Mouse (Mus musculus) layer of hippocampus, adult 9-11 months (tissue): ENCODE results near the gene Tspan4.
A peak's percentile ranks its signal among the peaks of the same experiment; 100 is the strongest.
"Not testable (repeated sequence)": the region's sequence is repeated elsewhere in the genome, so short reads cannot be mapped to it uniquely, and the experiment has no call there.

Experiments used
- DNase-seq: peaks from one replicate; pipeline ENCODE4 v3.0.0; 2022

The Tspan4 gene

DNA sequence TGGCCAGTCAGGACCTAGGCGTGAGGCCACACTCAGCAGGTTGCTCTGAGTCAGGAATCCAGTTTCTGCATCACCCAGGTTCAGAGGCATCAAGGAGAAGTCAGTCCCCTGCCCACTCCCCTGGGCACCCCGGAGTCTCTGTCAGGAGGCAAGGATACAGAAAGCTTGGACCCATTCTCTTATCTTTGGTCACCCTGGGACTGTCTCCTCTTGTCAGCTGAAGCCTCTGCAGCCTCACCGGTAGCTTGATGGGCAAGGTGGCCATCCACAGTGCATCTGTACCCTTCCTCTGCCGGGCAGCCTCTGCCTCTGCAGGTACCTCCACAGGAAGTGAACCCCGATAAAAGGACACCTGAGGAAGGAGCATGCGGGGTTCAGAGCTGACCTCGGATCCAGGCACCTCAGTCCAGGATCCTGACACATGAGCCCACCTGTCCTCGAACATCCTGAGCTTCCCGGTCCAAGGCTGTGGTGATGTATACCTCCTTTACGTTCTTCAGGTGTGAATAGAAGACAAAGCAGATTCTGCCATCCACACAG lies 35.8 kb upstream of the Tspan4 start:
- DNase-seq: no peak

DNA sequence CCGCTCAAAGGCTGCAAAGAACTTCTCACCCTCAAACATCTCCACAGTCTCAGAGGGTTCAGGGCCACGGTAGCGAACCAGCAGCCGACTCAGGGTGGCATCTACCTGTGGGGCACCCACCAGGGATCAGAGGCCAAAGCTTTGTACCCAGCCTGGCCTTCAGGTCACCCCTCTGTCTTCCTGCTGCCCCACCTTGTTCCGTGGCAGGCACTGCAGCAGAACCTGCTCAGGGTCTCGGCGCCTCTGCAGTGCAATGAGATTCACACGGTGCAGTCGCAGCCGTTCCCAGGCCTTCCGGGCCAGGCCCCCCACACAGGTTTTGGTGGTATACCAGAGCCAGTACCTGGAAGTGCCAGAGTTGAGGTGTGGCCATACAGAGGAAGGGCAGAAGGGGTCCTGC lies 35.2 kb upstream of the Tspan4 start:
- no peak for DNase-seq

DNA sequence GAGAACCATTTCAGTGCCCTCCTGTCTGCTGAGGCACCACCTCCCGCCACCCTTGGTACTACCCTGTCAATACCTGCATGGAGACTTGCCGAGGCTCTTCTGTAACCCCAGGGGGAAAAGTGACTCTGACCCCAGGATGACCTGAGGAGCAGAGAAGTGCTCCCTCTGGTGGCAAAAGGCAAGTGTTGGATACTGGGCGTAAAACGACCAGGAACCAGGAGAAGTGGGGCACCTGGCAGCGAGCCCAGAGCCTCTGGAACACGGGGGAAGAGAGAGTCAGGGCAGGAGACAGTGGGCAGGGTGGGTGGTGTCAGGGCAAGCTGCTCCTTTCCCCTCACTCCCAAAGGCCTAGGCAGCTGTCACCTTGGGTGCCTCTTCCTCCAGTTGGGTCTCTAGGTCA lies 34.4 kb upstream of the Tspan4 start:
- no peak for DNase-seq

DNA sequence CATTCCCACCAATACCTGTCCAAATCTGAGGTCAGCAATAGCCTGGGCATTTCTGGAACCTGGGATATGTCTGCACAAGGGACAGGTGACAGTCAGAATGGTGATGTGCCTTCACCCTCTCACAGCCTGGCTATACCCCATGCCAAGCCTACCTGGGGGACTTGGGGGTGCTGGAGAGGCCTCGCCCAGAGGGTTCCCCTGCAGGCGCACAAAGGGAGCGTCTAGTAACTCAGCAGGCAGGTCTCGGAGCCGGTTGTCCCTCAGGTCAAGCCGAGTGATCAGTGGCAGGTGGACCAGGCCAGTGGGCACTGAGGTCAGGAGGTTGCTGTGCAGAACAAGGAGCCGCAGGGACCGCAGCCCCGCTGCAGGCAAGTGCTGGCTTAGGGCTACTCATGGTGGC lies 33.6 kb upstream of the Tspan4 start:
- no peak for DNase-seq

DNA sequence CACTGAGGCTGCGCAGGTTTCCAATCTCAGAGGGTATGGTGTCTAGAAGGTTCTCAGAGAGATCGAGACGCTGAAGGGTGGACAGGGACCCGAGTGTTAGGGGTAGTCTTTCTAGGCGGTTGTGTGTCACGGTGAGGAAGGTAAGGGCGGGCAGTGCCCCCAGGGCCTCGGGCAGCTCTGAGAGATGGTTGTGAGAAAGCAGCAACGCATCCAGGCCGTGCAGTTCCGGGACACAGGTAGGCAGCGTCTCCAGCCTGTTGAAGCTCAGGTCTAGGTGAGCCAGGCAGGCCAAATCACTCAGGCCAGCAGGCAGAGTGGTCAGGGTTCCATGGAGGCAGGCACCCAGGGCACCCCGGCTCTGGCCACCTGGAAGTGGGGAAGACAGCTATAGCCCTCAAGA lies 32.8 kb upstream of the Tspan4 start:
- DNase-seq: no peak

DNA sequence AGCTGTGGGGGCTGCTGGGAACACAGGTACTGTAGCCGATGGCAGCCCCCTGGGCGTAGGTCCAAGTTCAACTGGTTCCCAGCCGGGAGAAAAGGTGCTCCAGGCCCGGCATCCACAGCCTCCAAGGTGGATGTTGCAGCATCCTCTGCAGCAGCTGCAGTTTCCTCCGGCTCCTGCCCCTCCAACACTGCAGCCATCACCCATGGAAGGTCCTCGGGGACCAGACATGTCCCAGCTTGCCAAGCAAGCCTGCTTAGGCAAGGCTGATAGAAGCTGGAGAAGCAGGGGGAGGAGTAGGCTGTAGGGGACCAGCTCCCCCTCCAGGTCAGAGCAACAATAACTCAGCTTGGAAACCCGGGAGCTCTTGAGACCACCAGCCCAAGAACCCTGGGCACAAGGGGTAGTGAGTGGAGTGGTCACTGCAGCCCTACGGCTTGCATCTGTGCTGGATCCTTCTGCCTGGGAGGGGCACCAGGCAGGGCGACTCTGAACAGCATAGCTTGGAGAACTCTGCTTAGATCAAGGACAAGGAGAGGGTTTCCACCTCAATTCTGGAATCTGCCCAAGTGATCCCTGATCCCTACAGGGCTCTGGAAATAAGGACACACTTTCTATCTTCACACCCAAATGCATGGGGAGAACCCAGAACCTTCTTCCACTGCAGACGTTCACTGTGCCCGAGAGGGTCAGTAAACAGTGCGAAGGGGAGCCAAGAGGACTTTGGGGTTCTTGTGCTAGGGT lies 31.8 kb upstream of the Tspan4 start:
- DNase-seq: no peak

DNA sequence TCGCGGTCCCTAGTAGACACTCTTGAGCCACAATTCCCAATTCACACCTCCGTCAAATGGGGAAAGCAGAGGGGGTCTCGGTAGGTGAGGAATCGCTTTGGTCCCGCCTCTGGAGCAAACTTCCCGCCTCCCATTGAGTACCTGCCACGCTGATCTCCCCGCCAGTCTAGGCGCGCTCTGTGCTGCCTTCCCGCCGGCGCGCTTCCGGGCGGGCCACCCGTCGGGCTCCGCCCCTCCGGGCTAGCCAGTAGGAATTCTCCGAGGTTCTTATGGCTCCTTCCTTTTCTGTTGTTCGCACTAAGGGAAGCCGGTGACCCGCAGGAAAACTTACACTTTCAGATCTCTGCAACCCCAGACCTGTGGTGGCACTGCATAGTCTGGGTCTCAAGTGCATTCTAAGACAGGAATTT lies 31.2 kb upstream of the Tspan4 start, which contains the start of gene Pidd1:
Pidd1 (minus strand) TSS at position 198 of the 410 bp plus-strand sequence.
- DNase-seq: no peak

DNA sequence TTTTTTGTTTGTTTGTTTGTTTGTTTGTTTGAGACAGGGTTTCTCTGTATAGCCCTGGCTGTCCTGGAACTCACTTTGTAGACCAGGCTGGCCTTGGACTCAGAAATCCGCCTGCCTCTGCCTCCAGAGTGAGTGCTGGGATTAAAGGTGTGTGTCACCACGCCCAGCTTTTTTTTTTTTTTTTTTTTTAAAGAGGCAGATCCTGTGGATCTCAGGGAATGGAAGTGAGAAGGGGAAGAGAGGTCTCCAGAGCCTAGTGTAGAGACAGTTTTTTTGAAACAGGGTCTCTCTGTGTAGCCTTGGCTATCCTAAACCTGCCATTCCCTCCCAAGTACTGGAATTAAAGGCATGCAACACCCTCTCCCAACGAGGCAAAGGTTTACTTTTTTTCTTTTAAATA lies 28.7 kb upstream of the Tspan4 start:
- DNase-seq: not testable (repeated sequence)

DNA sequence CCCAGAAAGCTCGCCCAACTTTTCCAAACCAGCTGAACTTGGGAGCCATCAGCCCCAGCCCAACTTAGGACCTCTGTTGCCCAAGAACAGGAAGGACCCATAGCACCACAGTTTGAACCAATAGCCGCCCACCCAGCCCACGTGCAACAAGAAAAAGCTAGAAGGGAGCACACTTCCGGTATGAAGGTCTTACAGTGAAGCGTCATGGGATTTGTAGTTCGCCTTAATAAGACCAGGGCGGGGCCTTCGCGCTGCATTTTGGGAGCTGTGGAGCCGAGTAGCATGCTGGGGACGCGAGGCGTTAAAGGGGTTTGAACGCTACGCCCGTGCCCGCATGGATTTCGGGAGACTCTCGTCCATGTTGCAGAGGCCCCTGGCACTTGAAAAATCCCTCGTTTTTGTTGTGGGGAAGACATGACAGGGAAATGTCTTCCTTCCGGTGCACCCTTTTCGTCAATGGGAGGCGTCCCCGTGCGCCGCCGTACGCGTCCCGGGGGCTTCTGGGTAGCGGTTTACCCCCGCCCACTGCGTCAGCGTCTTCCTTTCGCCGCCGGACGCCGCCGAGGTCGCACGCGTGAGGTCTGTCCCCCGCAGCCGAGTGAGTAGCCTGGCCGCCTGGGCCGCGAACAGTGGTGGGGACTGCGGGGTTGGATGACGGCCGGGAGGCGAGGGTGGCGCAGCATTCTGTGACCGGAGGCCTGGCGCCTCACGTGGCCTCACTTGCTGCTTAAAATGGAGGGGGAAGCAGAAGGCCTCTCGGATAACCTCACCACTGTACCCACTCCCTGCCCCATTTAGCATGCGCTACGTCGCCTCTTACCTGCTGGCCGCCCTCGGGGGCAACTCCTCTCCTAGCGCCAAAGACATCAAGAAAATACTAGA lies 27.7 kb upstream of the Tspan4 start, which contains the start of gene Rplp2:
Rplp2 (plus strand) TSS at position 261 of the 882 bp plus-strand sequence.
- peak; percentile 96 for DNase-seq

DNA sequence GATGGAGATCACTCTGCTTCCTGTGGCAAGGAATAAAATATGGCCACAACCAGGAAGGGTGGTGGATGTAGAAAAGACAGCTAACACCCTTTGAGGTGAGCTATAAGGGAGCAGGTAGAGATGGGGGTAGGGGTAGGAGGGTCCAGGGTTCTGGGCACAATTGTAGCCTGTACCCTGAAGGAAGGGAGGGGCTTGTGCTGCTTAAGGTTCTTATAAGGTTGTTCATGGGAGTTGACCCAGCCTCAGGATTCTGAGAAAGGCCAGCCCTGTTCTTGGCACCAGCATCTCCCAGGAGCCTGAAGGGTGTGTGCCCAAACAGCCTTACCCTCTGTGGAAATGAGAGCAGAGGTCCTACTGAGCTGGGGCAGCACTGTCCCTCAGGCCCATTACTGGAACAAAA lies 23.1 kb upstream of the Tspan4 start:
- DNase-seq: no peak

DNA sequence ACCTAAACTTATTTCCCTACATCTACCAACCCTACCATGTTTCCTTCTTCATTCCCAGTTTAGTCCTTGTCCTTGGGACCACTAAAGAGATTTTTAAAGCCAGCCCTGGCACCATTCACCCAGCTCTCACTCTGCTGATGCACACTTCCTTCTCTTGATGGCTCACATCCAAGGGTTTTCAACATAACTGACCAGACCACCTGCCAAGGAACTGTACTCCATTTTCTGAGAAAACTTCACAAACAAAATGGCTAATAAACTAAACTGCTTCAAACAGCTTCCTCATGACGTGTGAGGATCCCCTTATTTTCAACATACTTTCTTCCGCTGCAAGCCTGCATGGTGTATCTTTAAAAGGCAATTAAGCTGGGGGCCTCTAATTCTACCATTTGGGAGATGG lies 21.4 kb upstream of the Tspan4 start:
- DNase-seq: no peak

DNA sequence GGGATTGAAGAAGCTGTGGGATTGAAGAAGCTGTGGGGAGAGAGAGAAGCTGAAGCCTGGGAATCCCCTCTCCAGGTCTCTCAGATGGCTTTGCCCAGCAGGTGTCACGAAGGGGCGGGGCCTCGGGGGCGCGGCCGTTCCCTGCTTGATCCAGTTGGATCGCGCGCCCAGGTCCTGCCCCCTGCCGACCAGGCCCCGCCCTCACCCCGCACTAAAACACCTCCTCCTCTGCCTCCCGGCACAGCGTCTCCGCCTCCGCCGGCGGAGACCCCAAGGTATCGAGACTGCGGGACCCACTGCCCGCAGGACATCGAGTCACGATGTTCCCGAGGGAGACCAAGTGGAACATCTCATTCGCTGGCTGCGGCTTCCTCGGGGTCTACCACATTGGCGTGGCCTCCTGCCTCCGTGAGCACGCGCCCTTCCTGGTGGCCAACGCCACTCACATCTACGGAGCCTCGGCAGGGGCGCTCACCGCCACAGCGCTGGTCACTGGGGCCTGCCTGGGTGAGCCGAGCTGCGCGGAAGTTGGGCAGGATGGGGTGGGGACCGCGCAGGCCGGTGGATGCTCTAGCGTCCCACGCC lies 20.0 kb upstream of the Tspan4 start, which contains the start of gene Pnpla2:
Pnpla2 (plus strand) TSS at position 232 of the 585 bp plus-strand sequence.
- DNase-seq: peak; percentile 92

DNA sequence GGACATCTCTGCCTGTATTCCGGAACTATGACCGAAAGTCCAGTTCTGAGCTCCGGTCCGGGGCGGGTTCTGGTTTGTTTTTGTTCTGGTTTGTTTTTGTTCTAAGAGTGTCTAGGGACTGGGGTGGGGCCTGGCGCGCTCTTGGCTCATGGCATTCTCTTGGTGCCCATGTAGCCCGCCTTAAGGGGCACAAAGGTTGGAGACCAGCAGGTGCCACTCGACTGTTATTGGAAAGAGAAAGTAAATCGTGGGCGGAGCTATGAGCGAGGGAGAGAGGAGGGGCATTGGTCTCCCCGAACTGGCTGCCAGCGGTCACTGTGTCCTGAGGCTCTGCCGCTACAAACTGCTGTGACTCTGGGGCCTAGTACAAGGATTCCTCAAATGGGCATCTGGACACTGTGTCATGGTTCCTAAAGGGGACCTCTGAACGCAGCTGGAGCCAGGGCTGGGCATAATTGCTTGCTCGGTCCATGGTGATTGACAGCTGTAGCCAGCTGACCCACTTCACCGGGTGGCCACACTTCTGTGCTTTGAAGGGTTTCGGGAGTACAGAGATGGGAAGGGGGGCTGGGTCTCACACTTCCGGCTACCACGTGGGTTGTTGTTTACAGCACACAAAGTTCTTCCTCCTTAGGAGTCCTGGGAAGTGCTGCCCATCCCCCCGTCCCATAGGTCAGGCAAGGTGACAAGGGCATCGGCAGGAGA lies 19.3 kb upstream of the Tspan4 start:
- DNase-seq: peak; percentile 66

DNA sequence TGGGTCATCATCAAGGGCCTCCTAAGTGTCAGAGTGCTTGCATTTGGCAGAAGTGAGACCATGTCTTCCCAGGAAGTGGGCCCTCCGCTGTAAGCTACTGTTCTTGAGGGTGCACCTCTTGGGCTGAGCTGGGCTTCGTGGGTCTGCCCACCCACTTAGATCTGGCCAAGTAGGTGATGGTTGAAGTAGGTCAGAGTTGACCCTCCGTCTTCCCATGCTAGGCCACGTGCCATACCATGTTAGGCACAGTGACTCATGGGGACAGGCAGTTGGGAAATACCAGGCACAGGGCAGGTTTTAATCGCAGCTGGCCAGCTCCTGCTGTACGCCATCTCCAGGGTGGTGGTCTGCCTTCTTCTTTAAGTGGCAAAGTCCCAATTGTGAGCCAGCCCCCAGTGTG lies 18.3 kb upstream of the Tspan4 start:
- DNase-seq: no peak

DNA sequence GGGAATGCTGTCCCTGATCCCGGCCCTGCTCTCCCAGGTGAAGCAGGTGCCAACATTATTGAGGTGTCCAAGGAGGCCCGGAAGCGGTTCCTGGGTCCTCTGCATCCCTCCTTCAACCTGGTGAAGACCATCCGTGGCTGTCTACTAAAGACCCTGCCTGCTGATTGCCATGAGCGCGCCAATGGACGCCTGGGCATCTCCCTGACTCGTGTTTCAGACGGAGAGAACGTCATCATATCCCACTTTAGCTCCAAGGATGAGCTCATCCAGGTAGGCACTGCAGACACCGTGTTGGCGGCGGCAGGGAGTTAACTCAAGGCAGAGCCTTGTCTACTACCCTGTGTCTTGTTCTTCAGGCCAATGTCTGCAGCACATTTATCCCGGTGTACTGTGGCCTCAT lies 17.8 kb upstream of the Tspan4 start:
- DNase-seq: no peak

DNA sequence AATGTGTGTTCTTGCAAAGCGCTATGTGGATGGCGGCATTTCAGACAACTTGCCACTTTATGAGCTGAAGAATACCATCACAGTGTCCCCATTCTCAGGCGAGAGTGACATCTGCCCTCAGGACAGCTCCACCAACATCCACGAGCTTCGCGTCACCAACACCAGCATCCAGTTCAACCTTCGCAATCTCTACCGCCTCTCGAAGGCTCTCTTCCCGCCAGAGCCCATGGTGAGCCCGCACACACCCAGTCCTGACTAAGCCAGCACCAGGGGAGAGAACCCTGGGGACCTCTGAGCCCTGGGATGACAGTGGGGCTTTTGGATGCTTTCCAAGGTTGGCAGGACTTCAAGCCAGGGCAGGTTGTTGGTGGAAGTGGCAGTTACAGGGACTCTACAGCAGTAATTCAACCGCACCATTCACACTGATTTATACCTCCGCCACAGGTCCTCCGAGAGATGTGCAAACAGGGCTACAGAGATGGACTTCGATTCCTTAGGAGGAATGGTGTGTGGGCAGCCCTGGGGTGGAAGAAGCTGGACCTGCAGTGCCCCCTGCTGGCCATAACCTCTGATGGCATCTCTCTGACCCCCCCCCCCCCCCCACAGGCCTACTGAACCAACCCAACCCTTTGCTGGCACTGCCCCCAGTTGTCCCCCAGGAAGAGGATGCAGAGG lies 16.9 kb upstream of the Tspan4 start:
- no peak for DNase-seq

DNA sequence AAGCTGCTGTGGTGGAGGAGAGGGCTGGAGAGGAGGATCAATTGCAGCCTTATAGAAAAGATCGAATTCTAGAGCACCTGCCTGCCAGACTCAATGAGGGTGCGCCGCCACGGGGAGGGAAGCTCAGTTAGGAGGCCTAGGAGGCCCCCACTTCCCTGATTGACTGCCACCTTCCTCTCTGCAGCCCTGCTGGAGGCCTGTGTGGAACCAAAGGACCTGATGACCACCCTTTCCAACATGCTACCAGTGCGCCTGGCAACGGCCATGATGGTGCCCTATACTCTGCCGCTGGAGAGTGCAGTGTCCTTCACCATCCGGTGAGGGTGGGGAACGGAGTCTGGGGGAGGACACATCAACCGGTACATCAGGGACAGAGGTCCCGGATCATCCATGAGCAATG lies 16.4 kb upstream of the Tspan4 start:
- no peak for DNase-seq

DNA sequence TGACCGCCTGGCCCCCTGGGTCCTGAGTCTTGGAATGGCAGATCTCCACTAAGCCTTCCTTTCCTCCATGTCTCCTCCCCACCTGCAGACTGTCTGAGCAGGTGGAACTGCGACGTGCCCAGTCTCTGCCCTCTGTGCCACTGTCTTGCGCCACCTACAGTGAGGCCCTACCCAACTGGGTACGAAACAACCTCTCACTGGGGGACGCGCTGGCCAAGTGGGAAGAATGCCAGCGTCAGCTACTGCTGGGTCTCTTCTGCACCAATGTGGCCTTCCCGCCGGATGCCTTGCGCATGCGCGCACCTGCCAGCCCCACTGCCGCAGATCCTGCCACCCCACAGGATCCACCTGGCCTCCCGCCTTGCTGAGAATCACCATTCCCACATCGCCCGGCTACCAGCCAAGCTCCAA lies 15.7 kb upstream of the Tspan4 start:
- no peak for DNase-seq

DNA sequence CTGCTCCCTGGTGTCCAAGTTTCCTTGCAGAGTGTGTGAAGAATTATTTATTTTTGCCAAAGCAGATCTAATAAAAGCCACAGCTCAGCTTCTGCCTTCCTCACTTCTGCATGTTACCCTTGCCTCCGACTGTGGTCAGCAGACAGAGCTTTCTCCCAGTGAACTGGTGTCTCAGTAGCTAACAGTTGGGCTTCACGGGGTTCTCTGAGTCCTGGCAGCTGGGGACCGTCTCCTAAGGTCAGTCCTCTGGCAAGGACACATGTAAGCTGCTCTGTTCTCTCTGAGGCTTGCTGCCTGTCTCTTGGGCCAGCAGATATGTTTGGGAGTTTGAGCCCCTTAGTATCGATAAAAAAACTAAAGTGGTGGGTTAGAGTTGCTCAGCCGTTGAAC lies 15.0 kb upstream of the Tspan4 start:
- DNase-seq: no peak

DNA sequence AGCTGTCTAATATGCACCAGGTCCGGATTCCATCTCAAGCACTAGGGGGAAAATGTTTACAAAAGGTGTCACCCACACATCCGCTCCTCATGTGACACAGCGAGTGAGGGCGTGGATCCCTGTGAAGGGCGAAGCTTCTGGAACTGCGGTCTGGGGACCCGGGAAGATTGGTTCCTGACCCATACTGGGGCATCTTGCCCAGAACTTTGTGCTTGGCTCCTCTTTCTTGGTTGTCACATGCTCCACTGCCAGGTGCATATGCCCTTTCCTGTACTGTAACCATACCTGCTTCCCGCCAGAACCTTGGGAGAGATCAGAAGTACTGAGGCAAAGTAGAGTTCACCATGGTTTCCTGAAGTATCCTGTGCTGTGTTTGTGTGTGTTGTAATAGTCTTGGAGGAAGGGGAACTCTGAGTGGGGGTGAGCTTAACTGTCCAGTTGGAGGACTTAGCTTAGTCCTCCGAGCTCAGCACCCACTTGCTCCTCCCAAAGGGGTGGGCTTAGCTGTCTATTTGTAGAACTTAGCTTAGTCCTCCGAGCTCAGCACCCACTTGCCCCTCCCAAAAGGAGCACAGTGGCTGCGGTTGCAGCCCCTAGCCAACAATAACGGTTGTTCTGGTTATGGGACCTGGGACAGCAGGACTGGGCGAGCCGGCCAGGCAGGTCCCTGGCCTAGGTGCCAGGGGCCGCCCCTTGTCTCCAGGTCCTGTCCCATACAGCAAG lies 14.5 kb upstream of the Tspan4 start, which contains the start of gene Cracr2b:
Cracr2b (plus strand) TSS at position 704 of the 723 bp plus-strand sequence.
- DNase-seq: peak; percentile 80
